Mouse (Mus musculus): Measurements from ENCODE around the gene Hsf5. TPM values are rescaled to one million over a fixed set of nuclear protein-coding genes. Genes with fewer than 3 reads are reported as not detected.

Hsf5 gene
- polyA plus RNA-seq, 1 experiment from 2014 or later = 0.39 TPM

DNA sequence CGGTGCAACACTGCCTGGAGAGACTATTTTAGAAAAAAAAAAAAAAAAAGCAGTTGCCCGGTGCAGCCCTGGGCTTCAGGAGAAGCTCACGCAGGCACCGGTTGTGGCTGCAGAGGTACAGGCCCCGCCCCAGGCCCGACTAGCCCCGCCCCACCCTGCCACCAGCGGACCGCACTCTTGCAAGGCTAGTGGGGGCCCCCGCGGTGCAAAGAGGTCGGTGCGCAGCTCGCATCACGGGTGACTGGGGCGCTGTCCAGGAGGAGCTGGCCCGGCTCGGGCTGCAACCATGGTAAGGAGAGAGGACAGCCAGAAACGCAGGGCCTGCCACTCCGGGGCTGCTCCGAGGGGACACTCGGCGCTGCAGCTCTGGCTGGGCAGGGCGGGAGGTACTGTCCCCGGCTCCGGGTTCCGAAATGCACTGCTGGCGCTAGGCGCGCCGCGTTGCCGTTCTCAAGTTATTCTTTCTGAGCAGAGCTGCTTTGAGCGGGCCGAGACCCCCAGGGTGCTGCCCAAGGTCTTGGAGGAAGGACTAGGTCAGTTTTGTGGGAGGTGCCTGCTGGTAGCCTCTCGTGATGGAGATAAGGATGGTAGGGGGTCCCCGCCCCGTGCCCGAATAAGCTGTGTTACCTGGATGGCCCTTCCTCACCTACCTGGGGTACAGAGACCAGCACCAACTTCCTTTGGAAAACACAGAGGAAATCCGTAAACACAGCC is 38.6 kb upstream of the Hsf5 start:
- DNase-seq (ENCODE audit: low spot score) (peak; percentile 71), ATAC-seq (ENCODE audit: low FRiP score) (peak; percentile 78)
- peaks cover 2% of the 10 kb centered on the region; the same call in 1 of the 2 replicates for H3K27me3 ChIP-seq (ENCODE audit: control insufficient read depth, insufficient read depth, low read length)
- no peak overlapping the region for H3K27ac ChIP-seq (ENCODE audit: low read depth, low read length)
- H3K9ac ChIP-seq (ENCODE audit: low read depth, low read length) = peak overlapping the region; percentile 72
- under 1% methylated on average over 40 of the region's 40 CpGs for WGBS
- peak overlapping the region; percentile 60 for H3K4me3 ChIP-seq (ENCODE audit: low read depth, low read length)
- no peaks in the 10 kb centered on the region for H3K9me3 ChIP-seq (ENCODE audit: control insufficient read depth, low read length)
- no peaks in the 10 kb centered on the region for H3K36me3 ChIP-seq (ENCODE audit: control insufficient read depth, insufficient read depth, low read length)
- H3K4me2 ChIP-seq (replicated peaks; ENCODE audit: low read depth, low read length) = peak overlapping the region; percentile 96
- H3K4me1 ChIP-seq (replicated peaks; ENCODE audit: control insufficient read depth, insufficient read depth, low read length) = peaks cover 8% of the 10 kb centered on the region; the same call in 1 of the 2 replicates

DNA sequence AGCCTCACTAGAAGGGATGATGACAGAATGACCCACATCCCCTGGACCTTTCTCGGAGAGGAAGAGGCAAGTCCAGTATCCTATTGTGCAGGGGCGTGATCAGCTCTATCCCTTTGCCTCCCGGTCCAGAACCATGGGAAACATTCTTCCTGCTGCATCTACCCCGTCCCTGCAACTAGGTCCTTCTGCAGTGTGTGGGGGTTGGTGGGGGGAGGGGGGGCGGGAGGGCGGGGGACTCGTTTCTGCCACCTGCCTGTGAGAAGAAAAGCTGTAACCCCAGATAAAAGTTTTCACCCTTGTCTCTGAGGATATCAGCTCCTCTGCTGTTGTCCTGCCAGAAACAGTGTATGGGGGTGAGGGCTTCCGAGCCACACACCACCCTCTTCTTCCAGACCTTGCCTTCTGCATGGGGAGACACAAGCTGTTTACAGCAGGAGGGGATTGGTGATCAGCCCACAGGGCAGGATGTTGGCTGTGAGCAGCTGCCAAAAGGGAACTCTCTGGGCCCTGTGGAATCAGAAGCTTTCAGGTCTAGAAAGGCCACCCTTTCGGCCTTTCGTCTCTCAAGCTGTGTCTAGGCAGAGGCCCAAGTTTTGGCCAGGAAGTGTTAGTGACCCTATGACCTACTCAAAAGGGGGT is 37.9 kb upstream of the Hsf5 start:
- Histone ChIP-seq H3K9me3 (ENCODE audit: control insufficient read depth, low read length) (no peaks in the 10 kb centered on the region), H3K27me3 (ENCODE audit: control insufficient read depth, insufficient read depth, low read length) (peaks cover 2% of the 10 kb centered on the region; the same call in 1 of the 2 replicates), H3K36me3 (ENCODE audit: control insufficient read depth, insufficient read depth, low read length) (no peaks in the 10 kb centered on the region), H3K4me3 (ENCODE audit: low read depth, low read length) (peak overlapping the region; percentile 60), H3K27ac (ENCODE audit: low read depth, low read length) (no peak overlapping the region), H3K9ac (ENCODE audit: low read depth, low read length) (peak overlapping the region; percentile 72), H3K4me1 (replicated peaks; ENCODE audit: control insufficient read depth, insufficient read depth, low read length) (peaks cover 8% of the 10 kb centered on the region; the same call in 1 of the 2 replicates), H3K4me2 (replicated peaks; ENCODE audit: low read depth, low read length) (peak overlapping the region; percentile 96)
- 15% methylated on average over 10 of the region's 10 CpGs for WGBS
- no peak for DNase-seq (ENCODE audit: low spot score)
- ATAC-seq (ENCODE audit: low FRiP score) = peak; percentile 61

- Histone ChIP-seq H3K36me3 (ENCODE audit: control insufficient read depth, insufficient read depth, low read length) (no peaks in the 10 kb centered on the region), H3K27me3 (ENCODE audit: control insufficient read depth, insufficient read depth, low read length) (peaks cover 2% of the 10 kb centered on the region; the same call in 1 of the 2 replicates), H3K9ac (ENCODE audit: low read depth, low read length) (no peak overlapping the region), H3K27ac (ENCODE audit: low read depth, low read length) (no peak overlapping the region), H3K4me2 (replicated peaks; ENCODE audit: low read depth, low read length) (no peak overlapping the region), H3K9me3 (ENCODE audit: control insufficient read depth, low read length) (no peaks in the 10 kb centered on the region), H3K4me1 (replicated peaks; ENCODE audit: control insufficient read depth, insufficient read depth, low read length) (peaks cover 8% of the 10 kb centered on the region; the same call in 1 of the 2 replicates), H3K4me3 (ENCODE audit: low read depth, low read length) (no peak overlapping the region)
- 41% methylated on average over 1 of the region's 1 CpGs for WGBS
- DNase-seq (ENCODE audit: low spot score) = no peak
- no peak for ATAC-seq (ENCODE audit: low FRiP score)
Observed at GRCm38 (mm10) chr11:87579713-87580112, 37.3 kb upstream of the Hsf5 start.

GRCm38 (mm10) chr11:87580543-87581085 is 36.4 kb upstream of the Hsf5 start:
- no peak for ATAC-seq (ENCODE audit: low FRiP score)
- no peaks in the 10 kb centered on the region for H3K36me3 ChIP-seq (ENCODE audit: control insufficient read depth, insufficient read depth, low read length)
- DNase-seq (ENCODE audit: low spot score) = no peak
- no peaks in the 10 kb centered on the region for H3K9me3 ChIP-seq (ENCODE audit: control insufficient read depth, low read length)
- no peak overlapping the region for H3K4me3 ChIP-seq (ENCODE audit: low read depth, low read length)
- no peak overlapping the region for H3K9ac ChIP-seq (ENCODE audit: low read depth, low read length)
- no peak overlapping the region for H3K4me2 ChIP-seq (replicated peaks; ENCODE audit: low read depth, low read length)
- no peak overlapping the region for H3K27ac ChIP-seq (ENCODE audit: low read depth, low read length)
- WGBS = 49% methylated on average over 10 of the region's 10 CpGs
- H3K4me1 ChIP-seq (replicated peaks; ENCODE audit: control insufficient read depth, insufficient read depth, low read length) = peaks cover 8% of the 10 kb centered on the region; the same call in 1 of the 2 replicates
- peaks cover 2% of the 10 kb centered on the region; the same call in 1 of the 2 replicates for H3K27me3 ChIP-seq (ENCODE audit: control insufficient read depth, insufficient read depth, low read length)

DNA sequence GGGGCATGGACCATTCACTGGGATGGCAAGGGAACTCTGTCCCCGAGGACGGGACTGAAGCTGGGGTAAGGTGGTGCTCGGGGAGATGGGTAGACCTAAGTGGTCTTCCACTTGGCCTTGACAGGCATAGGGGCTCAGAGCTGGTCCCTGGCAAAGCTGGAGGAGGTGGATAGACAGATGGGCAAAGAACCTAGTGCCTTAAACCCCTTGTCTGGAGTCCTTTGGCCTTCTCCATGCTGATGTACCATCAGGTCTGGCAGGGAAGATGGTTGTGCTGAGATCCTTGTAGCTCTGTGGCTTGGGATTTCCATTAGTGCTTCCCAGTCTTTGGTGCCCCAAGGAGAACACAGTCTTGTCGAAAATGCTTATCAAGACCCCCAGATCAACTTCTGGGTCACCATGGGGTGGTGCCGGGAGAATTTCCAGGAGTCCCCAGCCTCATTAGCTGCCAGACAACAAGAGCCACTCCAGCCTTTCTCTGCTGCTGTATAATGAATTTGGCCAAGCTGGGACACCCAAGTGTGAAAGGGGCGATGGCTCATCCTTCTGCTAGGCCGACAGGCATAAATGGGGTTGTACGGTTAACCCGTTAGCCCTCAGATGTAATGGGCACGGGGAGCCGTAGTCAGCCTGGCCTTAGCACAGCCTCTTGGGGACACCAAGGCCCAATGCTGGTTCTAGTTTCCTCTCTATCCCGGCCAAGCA is 35.7 kb upstream of the Hsf5 start:
- ATAC-seq (ENCODE audit: low FRiP score) (no peak), DNase-seq (ENCODE audit: low spot score) (no peak)
- Histone ChIP-seq H3K9me3 (ENCODE audit: control insufficient read depth, low read length) (no peaks in the 10 kb centered on the region), H3K27ac (ENCODE audit: low read depth, low read length) (no peak overlapping the region), H3K4me1 (replicated peaks; ENCODE audit: control insufficient read depth, insufficient read depth, low read length) (peaks cover 8% of the 10 kb centered on the region; the same call in 1 of the 2 replicates), H3K4me2 (replicated peaks; ENCODE audit: low read depth, low read length) (no peak overlapping the region), H3K9ac (ENCODE audit: low read depth, low read length) (no peak overlapping the region), H3K36me3 (ENCODE audit: control insufficient read depth, insufficient read depth, low read length) (no peaks in the 10 kb centered on the region), H3K27me3 (ENCODE audit: control insufficient read depth, insufficient read depth, low read length) (peaks cover 2% of the 10 kb centered on the region; the same call in 1 of the 2 replicates), H3K4me3 (ENCODE audit: low read depth, low read length) (no peak overlapping the region)
- 88% methylated on average over 12 of the region's 12 CpGs for WGBS

- DNase-seq (ENCODE audit: low spot score) (no peak), ATAC-seq (ENCODE audit: low FRiP score) (no peak)
- H3K9me3 ChIP-seq (ENCODE audit: control insufficient read depth, low read length) = no peaks in the 10 kb centered on the region
- WGBS = 85% methylated on average over 8 of the region's 8 CpGs
- no peak overlapping the region for H3K9ac ChIP-seq (ENCODE audit: low read depth, low read length)
- no peaks in the 10 kb centered on the region for H3K36me3 ChIP-seq (ENCODE audit: control insufficient read depth, insufficient read depth, low read length)
- peaks cover 8% of the 10 kb centered on the region; the same call in 1 of the 2 replicates for H3K4me1 ChIP-seq (replicated peaks; ENCODE audit: control insufficient read depth, insufficient read depth, low read length)
- H3K27me3 ChIP-seq (ENCODE audit: control insufficient read depth, insufficient read depth, low read length) = peaks cover 2% of the 10 kb centered on the region; the same call in 1 of the 2 replicates
- no peak overlapping the region for H3K4me2 ChIP-seq (replicated peaks; ENCODE audit: low read depth, low read length)
- no peak overlapping the region for H3K4me3 ChIP-seq (ENCODE audit: low read depth, low read length)
- H3K27ac ChIP-seq (ENCODE audit: low read depth, low read length) = no peak overlapping the region
Observed at GRCm38 (mm10) chr11:87581933-87582710, 34.8 kb upstream of the Hsf5 start.

GRCm38 (mm10) chr11:87583291-87584034 is 33.5 kb upstream of the Hsf5 start:
- DNase-seq (ENCODE audit: low spot score) = no peak
- no peak overlapping the region for H3K9ac ChIP-seq (ENCODE audit: low read depth, low read length)

More at GRCm38 (mm10) chr11:87583291-87584034, 33.5 kb upstream of the Hsf5 start:
- Histone ChIP-seq H3K36me3 (ENCODE audit: control insufficient read depth, insufficient read depth, low read length) (no peaks in the 10 kb centered on the region), H3K4me3 (ENCODE audit: low read depth, low read length) (no peak overlapping the region), H3K9me3 (ENCODE audit: control insufficient read depth, low read length) (no peaks in the 10 kb centered on the region), H3K27me3 (ENCODE audit: control insufficient read depth, insufficient read depth, low read length) (no peaks in the 10 kb centered on the region), H3K27ac (ENCODE audit: low read depth, low read length) (no peak overlapping the region), H3K4me1 (replicated peaks; ENCODE audit: control insufficient read depth, insufficient read depth, low read length) (peaks cover 3% of the 10 kb centered on the region; the same call in 1 of the 2 replicates), H3K4me2 (replicated peaks; ENCODE audit: low read depth, low read length) (no peak overlapping the region)
- ATAC-seq (ENCODE audit: low FRiP score) = no peak
- WGBS = 83% methylated on average over 6 of the region's 6 CpGs
